Mouse (Mus musculus): ENCODE data around the gene Kcnd1. TPM values are rescaled to one million over a fixed set of nuclear protein-coding genes. Genes with fewer than 3 reads are reported as not detected.
"Not testable (repeated sequence)": the region's sequence is repeated elsewhere in the genome, so short reads cannot be mapped to it uniquely, and the experiment has no call there.

The Kcnd1 gene
- 0.12 and 0.18 TPM in 2 replicates for polyA plus RNA-seq (2015; fragmentation: Nextera tagmentation; extraction: Ambion mirVana)

- no peak for DNase-seq (ENCODE audit: low spot score)
Observed at GRCm38 (mm10) chrX:7821865-7822779, at the start of gene Kcnd1. Kcnd1 (plus strand) TSS chrX:7822289.

GRCm38 (mm10) chrX:7772766-7773165, 49.3 kb upstream of the Kcnd1 start:
- no peak for DNase-seq (ENCODE audit: low spot score)

GRCm38 (mm10) chrX:7775501-7776205, 46.4 kb upstream of the Kcnd1 start:
- no peak for DNase-seq (ENCODE audit: low spot score)

DNA sequence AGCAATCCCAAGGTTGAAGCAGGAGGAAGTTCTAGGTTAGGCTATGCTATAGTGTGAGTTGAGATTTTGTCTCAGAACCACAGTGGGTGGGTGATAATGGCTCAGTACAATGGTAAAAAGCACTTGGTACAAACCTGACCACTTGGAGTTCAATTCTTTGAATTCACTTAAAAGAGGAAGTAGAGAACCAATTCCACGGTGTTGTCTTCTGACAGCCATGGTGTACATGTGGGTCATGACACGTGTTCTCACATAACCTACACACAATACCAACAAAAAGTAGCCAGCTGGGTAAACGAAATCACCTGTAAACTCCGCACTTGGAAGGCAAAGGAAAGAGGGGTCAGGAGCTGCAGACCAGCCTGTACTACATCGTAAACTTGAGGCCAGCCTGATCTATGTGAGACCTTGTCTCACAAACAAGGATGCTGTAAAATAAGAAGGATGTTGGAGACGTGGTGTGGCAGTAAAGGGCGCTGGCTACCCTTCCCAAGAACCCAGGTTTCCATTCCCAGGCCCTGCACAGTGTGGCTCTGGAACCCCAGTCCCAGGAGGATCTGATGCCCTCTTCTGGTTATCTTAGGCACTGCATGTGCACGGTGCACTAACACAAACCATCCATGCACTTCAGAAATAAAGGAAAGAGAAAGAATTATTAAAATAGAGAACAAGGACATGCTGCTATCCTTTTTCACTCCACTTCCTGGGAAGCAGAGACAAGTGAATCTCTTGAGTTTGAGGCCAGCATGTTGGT, 45.6 kb upstream of the Kcnd1 start:
- no peak for DNase-seq (ENCODE audit: low spot score)

GRCm38 (mm10) chrX:7778450-7779244, 43.4 kb upstream of the Kcnd1 start:
- no peak for DNase-seq (ENCODE audit: low spot score)

GRCm38 (mm10) chrX:7779294-7779693, 42.8 kb upstream of the Kcnd1 start:
- DNase-seq (ENCODE audit: low spot score), result no peak

DNA sequence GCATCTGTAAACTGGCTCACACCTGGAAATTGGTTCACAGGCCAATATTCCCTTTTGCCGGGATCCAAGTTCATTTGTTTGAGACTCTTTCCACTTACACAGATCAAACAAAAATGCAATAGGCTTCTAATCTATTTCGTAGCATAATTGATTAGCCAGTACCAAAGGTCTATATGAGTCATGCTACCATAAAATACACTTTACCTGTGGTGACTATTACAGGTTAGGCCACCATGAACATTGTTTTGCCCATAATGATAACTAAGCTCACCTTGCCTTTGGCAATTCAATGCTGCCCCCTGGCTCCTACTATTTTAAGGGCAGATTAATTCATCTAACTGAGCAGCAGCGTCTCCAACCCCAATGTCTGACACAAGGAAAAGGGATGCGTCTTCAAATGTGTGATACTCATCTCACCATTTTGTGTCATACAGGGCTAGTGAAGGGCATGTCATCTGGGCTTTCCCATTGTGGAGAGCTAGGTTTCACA, 39.4 kb upstream of the Kcnd1 start:
- no peak for DNase-seq (ENCODE audit: low spot score)

GRCm38 (mm10) chrX:7789542-7790136, 32.5 kb upstream of the Kcnd1 start, which contains the start of gene Gripap1:
Gripap1 (plus strand) TSS chrX:7789765.
- peak; percentile 85 for DNase-seq (ENCODE audit: low spot score)

DNA sequence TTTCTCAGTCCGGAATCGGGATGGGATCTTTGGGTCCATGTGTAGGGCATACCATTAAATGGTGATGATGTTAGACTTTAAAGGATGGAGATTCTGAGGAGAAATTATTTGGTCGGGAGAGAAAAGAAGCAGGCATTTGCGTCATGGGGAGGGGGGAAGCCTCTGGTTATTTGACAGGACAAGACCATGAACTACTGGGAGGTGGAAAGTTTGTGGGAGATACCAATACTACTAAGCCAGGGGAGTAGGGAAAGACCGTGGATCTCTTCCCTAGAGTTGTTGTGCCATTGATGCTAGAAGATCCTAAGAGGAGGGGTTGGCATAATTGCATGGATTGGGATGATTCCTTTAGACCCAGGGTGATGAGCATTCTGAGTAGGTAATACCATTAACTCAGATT, 31.8 kb upstream of the Kcnd1 start:
- DNase-seq (ENCODE audit: low spot score), result no peak

- peak; percentile 40 for DNase-seq (ENCODE audit: low spot score)
Observed at GRCm38 (mm10) chrX:7793361-7793760, 28.7 kb upstream of the Kcnd1 start.

- DNase-seq (ENCODE audit: low spot score), result peak; percentile 21
Observed at GRCm38 (mm10) chrX:7795016-7795415, 27.1 kb upstream of the Kcnd1 start.

DNA sequence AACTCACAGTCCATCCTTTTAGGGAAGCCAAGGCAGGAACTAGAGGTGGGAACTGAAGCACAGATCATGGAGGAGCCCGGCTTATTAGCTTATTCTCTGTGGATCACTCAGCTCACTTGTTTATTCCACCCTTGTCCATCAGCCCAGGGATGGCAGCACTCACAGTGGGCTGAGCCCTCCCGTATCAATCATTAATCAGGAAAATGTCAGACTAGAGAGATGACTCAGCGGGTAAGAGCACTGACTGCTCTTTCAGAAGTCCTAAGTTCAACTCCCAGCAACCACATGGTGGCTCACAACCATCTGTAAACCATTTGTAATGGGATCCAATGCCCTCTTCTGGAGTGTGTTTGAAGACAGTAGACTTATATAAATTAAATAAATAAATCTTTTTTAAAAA, 24.8 kb upstream of the Kcnd1 start:
- no peak for DNase-seq (ENCODE audit: low spot score)

- DNase-seq (ENCODE audit: low spot score), result not testable (repeated sequence)
Observed at GRCm38 (mm10) chrX:7802157-7802556, 19.9 kb upstream of the Kcnd1 start.

DNA sequence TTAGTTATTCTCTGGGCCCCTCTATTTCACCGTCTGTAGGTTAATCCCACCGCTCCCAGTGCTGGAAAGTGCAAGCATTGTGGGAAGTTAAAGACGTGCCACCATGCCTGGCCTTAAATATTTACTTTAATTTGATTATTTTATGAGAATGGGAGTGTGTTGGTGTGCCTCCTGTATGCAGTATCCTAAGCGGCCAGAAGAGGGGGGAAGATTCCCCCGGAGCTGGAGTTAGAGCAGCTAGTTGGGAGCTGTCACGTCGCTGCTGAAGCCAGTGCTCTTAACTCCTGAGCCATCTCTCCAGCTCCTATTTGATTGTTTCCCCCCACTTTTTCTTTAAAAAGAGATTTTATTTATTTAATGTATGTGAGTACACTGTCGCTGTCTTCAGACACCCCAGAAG, 7.1 kb upstream of the Kcnd1 start:
- DNase-seq (ENCODE audit: low spot score), result peak; percentile 18

- no peak for DNase-seq (ENCODE audit: low spot score)
Observed at GRCm38 (mm10) chrX:7837146-7837545, 15.1 kb downstream of the Kcnd1 start.

- no peak for DNase-seq (ENCODE audit: low spot score)
Observed at GRCm38 (mm10) chrX:7840842-7841162, 18.7 kb downstream of the Kcnd1 start.

DNA sequence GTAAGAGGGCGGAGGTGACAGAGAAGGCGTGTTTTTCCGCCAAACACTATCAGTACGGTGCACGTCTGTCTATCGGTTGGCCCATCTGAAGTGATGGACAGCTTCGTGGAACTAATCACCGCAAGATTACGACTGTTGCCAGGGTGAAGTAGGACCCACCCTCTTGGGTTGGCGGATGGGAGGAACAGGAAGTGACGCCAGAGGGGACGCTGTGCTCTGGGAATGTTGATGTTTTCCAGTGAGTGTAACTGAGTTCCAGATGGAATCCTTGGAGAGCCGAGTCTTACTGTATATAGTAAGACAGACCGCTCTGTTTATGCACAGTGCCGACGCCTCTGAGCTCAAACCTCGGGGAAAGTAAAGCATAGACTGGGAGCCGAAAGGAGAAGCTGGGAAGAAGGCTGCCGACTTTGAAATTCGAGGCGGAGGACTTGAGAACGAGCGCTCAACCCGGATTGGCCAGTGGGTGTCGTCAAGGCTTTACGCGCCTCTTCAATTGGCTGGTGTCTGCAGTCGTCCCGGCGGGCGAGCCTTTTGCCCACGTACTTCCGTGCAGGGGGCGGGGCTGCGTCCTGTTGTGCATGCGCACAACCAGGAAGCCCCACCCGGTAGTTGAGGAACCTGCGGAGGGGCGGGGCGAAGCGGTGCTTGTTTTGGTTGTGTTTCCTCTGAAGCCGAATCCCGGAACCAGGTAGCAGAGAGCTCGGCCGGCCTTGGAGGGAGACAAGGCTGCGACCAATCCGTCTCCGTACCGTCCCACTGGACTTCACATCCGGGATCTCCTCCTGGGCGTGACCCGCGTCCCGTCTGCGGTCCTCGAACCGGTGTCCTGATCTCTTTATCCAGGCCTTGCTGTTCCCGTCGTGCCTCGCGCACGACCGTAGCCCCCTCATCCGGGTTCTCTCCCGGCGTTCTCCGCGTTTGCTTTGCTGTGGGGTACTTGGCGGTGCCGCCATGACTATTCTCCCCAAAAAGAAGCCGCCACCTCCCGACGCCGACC, 19.4 kb downstream of the Kcnd1 start, which contains the start of gene Otud5:
Otud5 (plus strand) TSS at position 202 of the 1,000 bp plus-strand sequence.
- peak; percentile 96 for DNase-seq (ENCODE audit: low spot score)

- DNase-seq (ENCODE audit: low spot score), result peak; percentile 13
Observed at GRCm38 (mm10) chrX:7842318-7842717, 20.2 kb downstream of the Kcnd1 start.

DNA sequence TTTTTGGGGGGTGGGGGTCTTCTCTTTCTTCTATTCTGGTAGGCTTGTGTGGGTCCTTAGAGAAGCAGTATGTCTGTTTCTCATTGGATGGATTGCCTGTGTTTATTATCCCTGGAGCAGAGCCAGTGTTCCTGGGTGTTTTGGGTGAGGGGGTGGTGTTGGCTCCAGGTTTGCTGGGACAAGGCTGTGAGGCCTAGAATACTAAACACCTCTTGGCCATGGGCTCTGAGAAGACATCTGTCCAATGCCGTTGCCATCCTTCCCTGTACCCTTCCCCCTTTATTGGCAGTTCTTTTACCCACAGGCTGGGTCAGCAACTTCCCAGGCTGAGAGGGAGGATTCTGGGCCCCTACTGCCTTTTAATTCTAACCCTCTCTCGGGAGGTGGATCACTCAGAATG, 25.8 kb downstream of the Kcnd1 start:
- no peak for DNase-seq (ENCODE audit: low spot score)
